Mouse (Mus musculus) kidney, adult 18-20 months (tissue): ENCODE measurements at regions not wholly inside any gene's neighbourhood (a gene's known extent, or its start where the extent isn't known, plus 50 kb on each side); places are given as distances from the start of the nearest gene placed in this dataset.

ENCODE experiments used
- DNase-seq: peaks from one replicate; pipeline ENCODE4 v3.0.0; 2021

GRCm38 (mm10) chr1:51644399-51644798 is 166.2 kb upstream of the Nabp1 start:
- peak; percentile 80 for DNase-seq

- DNase-seq = no peak
These were observed 165.4 kb upstream of the Nabp1 start for GRCm38 (mm10) chr1:51643640-51644039.

DNA sequence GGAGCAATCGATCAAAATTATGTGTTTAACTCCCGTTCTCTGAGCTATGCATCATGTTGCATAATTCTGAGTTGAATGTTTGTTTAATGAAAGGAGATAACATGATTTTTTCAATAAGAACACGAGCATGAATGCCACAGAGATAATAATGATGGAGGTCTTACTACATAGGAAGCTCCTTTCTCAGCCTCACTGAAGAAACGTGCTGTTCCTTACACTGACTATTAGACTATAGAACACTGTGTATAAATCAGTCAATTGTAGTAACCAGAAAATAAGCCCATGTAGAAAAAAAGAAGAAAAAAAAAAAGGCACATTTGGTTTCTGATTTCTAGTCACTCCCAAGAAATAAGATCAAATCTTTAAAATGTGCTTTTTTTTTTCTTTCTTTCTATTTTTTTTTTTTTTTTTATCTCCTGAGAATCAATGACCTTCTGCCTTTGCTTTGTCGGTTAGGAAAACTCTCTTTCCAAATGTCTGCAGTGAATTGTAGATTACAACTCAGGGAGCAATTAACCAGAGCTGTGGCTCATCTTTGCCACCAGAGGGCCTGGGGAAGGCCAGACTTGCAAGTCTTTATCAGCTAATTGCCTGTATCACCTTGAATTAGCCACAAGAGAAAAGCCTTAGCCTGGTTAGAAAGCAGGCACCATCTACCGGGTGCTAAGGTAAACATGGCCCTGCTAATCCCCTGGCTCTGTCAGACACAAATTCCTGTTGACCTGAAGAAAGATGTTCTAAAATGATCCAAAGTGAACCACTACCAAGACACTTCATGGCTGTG is 160.5 kb upstream of the Nabp1 start:
- no peak for DNase-seq

GRCm38 (mm10) chr1:51635881-51636515 is 157.8 kb upstream of the Nabp1 start:
- no peak for DNase-seq

- no peak for DNase-seq
These were observed 155.6 kb upstream of the Nabp1 start for GRCm38 (mm10) chr1:51633795-51634194.

DNA sequence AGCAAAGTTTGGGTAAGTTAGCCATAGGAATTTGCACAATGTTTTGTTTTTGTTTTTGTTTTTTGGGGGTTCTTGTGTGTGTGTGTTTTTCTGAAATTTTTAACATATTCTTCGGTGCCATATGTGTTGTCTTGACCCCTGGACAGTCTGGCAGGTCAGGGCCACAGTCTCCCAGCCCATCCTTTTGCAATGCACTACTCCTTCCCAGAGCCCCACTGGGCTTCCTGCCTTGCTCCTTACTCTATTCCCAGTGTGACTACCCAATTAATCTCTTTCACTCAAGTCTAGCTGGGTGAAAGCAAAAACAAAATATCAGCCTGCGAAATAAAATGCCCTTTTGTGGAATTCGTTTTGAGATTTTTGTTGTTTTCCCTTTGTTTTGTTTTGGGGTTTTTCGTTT is 154.6 kb upstream of the Nabp1 start:
- DNase-seq = no peak

GRCm38 (mm10) chr1:51629848-51630247 is 151.6 kb upstream of the Nabp1 start:
- no peak for DNase-seq

DNA sequence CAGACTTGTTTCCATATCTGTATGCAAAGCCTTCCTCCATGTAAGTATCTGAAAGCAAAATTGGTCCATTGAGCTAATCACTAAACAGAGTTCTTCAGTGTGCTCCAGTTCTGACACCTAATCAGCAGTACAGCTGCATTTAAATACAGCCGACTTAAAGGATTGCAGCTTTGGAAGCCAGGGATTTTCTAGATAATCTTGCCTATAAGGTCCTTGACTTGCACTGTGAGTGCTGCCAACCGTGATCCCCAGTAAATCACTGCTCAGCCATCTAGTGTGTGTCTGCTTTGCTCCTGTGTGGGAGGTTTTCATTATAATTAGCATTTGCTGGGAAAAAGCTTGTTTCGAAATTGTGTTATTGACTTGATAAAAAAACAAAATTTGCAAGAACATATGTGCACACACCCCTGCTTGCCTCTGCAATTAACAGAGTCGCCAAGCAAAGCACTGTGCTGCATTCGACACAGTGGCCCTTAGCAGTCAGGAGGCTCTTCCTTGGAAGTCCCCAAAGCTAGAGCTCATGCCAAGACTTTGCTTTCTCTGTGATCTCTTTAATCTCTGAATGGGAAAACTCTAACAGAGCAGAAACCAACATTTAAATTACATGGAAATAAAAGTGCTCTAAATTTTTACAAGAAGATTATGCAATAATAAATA is 150.0 kb upstream of the Nabp1 start:
- DNase-seq = no peak

- no peak for DNase-seq
These were observed 148.1 kb upstream of the Nabp1 start for GRCm38 (mm10) chr1:51626303-51626702.

DNA sequence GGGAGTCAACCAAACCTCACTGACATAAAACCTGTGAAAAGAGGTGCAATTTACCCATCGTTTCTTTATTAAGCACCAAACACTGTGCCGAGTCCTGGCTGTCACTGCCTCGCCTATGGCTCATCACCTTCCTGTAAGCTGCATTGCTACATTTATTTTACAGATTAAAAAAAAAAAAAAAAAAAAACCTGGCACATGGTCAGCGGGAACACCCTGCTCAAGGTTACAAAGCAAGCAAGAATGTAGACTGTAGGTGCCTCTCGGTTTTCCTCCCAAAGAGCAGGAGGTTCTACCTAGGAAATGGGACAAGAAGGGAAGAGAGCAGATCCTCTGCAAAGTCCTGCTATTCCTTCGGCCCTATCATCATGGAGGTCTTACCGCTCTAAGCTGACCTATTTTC is 146.9 kb upstream of the Nabp1 start:
- no peak for DNase-seq

GRCm38 (mm10) chr1:51624551-51624950 is 146.3 kb upstream of the Nabp1 start:
- DNase-seq = no peak

- DNase-seq = no peak
These were observed 144.8 kb upstream of the Nabp1 start for GRCm38 (mm10) chr1:51622986-51623385.

DNA sequence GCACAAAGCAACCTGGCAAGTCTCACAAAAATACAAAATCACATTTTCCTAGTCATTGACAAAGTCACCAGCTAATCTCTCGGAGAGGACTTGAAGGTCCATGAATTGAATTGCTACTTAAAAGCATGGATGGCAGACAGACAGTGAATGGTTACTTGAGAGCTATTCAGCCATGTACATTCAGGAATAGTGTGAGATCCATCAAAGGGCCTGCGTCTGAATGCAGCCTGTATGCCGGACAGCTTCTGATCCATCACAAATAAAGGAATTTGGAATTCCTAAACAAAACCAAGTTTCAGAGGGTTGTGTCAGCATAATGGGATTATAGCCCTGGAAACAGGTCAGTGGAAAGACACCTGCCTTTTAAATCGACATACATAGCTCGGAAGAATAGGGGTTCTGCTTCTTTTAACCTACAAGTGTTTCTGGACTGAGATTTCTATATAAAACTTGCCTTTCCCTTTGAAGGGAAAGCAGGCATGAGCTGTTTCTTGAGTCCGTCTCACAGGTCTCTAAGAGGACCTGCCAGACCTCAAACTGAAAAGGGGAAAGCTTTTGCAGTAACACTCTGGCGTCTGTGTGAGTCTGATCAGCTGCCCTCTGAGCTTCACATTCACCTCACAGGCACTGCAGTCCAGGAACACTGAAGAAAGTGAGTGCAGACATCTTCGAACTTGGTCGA is 144.1 kb upstream of the Nabp1 start:
- DNase-seq = no peak

GRCm38 (mm10) chr1:51621062-51621461 is 142.8 kb upstream of the Nabp1 start:
- no peak for DNase-seq

GRCm38 (mm10) chr1:51617502-51618251 is 139.5 kb upstream of the Nabp1 start:
- DNase-seq = peak; percentile 52

- DNase-seq = no peak
These were observed 137.9 kb upstream of the Nabp1 start for GRCm38 (mm10) chr1:51616091-51616490.

GRCm38 (mm10) chr1:51615523-51615922 is 137.3 kb upstream of the Nabp1 start:
- DNase-seq = peak; percentile 71

DNA sequence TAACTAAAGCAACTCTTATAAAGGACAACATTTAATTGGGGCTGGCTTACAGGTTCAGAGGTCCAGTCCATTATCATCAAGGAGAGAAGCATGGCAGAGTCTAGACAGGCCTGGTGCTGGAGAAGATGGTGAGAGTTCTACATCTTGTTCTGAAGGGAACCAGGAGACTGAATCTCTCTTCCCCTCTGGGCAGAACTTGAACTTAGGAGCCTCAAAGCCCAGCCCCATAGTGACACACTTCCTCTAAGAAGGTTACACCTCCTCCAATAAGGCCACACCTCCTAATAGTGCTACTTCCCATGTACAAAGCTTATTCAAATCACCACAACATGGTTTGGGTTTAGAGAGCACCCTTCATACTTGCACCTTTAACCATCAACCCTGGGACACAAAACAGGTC is 136.5 kb upstream of the Nabp1 start:
- DNase-seq = no peak

DNA sequence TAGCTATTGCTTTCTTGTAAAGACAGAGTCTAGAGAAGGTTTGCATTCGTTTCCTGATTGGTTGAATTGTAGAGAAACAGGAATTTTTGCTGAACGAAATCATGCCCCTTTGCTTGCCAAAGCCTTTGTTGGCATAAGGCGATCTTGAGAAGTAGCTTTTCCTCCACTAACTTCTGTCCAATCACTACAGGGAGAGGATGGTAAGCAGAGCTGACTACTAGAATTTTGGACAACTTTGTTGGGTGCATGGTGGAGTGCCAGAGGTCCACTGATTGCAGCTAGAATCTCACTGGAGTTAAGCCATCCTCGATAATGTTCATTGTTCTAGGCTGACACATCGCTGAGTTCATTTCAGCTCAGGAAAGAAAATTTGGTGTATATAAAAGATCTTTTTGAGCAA is 131.1 kb upstream of the Nabp1 start:
- no peak for DNase-seq

GRCm38 (mm10) chr1:51607437-51607855 is 129.2 kb upstream of the Nabp1 start:
- no peak for DNase-seq

GRCm38 (mm10) chr1:51602071-51602470 is 123.8 kb upstream of the Nabp1 start:
- no peak for DNase-seq

DNA sequence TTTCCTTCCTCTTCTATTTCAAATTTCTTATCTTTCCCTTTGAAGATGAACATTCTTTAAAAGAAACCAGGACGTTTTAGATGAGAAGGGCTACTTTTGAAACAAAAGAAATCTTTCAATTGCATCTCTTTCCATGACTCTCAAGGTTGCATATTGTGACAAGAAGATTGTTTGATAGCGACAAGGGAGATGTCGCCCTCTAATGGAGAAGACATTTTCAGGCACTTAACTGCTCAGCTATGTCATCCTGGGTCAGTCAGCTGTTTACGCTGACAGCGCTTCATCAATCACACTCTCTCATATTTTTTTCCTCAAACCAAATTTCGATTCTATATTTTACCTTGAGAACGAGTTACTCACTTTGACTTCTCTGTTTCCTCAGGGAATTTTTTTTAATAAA is 122.2 kb upstream of the Nabp1 start:
- DNase-seq = no peak
